Mouse (Mus musculus) neural tube, embryonic 11.5 days (tissue): ENCODE results near the gene Dnal1. TPM values are rescaled to one million over a fixed set of nuclear protein-coding genes. Genes with fewer than 3 reads are reported as not detected.

Experiments
- ATAC-seq: fragments of 200-750 bp; cut with Nextera tagmentation; 2 replicates; pipeline ENCODE4 v1.8.0; 2017; ENCODE audit warnings: moderate number of reproducible peaks, mild to moderate bottlenecking, moderate TSS enrichment, moderate library complexity; ENCODE audit not compliant: insufficient read depth, low FRiP score, low TSS enrichment
- DNase-seq: peaks from one replicate; pipeline ENCODE4 v3.0.0-alpha.2; 2015; ENCODE audit warnings: low spot score
- H3K27ac ChIP-seq: fragments of 300-500 bp; sonication (generic); 2 replicates; pipeline ENCODE4 v1.5.1; 2014; ENCODE audit warnings: low read depth, mild to moderate bottlenecking, low read length
- H3K27me3 ChIP-seq: fragments of 300-500 bp; sonication (generic); 2 replicates; pipeline ENCODE4 v1.6.1; 2014; ENCODE audit warnings: mild to moderate bottlenecking, low read length, mixed read lengths; ENCODE audit not compliant: control insufficient read depth, insufficient read depth
- H3K36me3 ChIP-seq: fragments of 300-500 bp; sonication (generic); 2 replicates; pipeline ENCODE4 v1.6.1; 2014; ENCODE audit warnings: mild to moderate bottlenecking, low read length, moderate library complexity, mixed read lengths; ENCODE audit not compliant: control insufficient read depth, insufficient read depth
- H3K4me1 ChIP-seq: fragments of 300-500 bp; sonication (generic); 2 replicates; pipeline ENCODE4 v1.6.1; 2014; ENCODE audit warnings: low read length, mixed read lengths; ENCODE audit not compliant: control insufficient read depth, insufficient read depth
- H3K4me2 ChIP-seq: fragments of 300-500 bp; sonication (generic); 2 replicates; pipeline ENCODE4 v1.6.1; 2014; ENCODE audit warnings: low read depth, mild to moderate bottlenecking, moderate library complexity
- H3K4me3 ChIP-seq: fragments of 300-500 bp; sonication (generic); 2 replicates; pipeline ENCODE4 v1.5.1; 2014; ENCODE audit warnings: low read depth, low read length
- H3K9ac ChIP-seq: fragments of 300-500 bp; sonication (generic); 2 replicates; pipeline ENCODE4 v1.6.1; 2014; ENCODE audit warnings: mild to moderate bottlenecking, low read length
- H3K9me3 ChIP-seq: fragments of 300-500 bp; sonication (generic); 2 replicates; pipeline ENCODE4 v1.6.1; 2016; ENCODE audit warnings: low read length; ENCODE audit not compliant: control insufficient read depth
- WGBS: fragments of 180-500 bp; shearing (Covaris S2); extraction: QIAGEN DNeasy Blood & Tissue Kit; methylation state at CpG from one replicate; pipeline ENCODE4 v1.1.7; 2014; 5-methylcytosine and 5-hydroxymethylcytosine counted together
- polyA plus RNA-seq: library from polyadenylated mRNA; unstranded; fragments of >200 nt; fragmentation: Nextera tagmentation; extraction: Ambion mirVana; gene quantifications from 2 replicates; pipeline ENCODE4 v1.2.1, GENCODE M21; 2014

Gene Dnal1
- polyA plus RNA-seq, 1 experiment from 2014 or later: 6.2 TPM

- DNase-seq: no peak
- no peak overlapping the region for H3K4me2 ChIP-seq
- H3K36me3 ChIP-seq: no peaks in the 10 kb centered on the region
- H3K4me3 ChIP-seq: no peak overlapping the region
- peaks cover 26% of the 10 kb centered on the region for H3K4me1 ChIP-seq
- ATAC-seq: no peak
- H3K9me3 ChIP-seq: no peaks in the 10 kb centered on the region
- H3K27me3 ChIP-seq: no peaks in the 10 kb centered on the region
- no peak overlapping the region for H3K27ac ChIP-seq
- no peak overlapping the region for H3K9ac ChIP-seq
- WGBS: 37% methylated on average over 6 of the region's 6 CpGs
Observed at GRCm38 (mm10) chr12:84195195-84195594, 81.0 kb downstream of the Dnal1 start.

Other genes with a start within 250 kb of the Dnal1 start
- gene Numb, start 192.4 kb upstream of the Dnal1 start, polyA plus RNA-seq: 27.1 and 30.8 TPM in 2 replicates
- gene Riox1, start 163.8 kb upstream of the Dnal1 start, polyA plus RNA-seq: 17.8 and 18.9 TPM in 2 replicates
- gene Heatr4, start 129.5 kb upstream of the Dnal1 start, polyA plus RNA-seq: not detected in 2 replicates
- gene Acot2, start 126.5 kb upstream of the Dnal1 start, polyA plus RNA-seq: 12.6 and 14.9 TPM in 2 replicates
- 62.4 and 74.8 TPM in 2 replicates for gene Acot1, start 104.9 kb upstream of the Dnal1 start, polyA plus RNA-seq
- gene Acot4, start 76.0 kb upstream of the Dnal1 start, polyA plus RNA-seq: 0.13 and 0.14 TPM in 2 replicates
- not detected in 2 replicates for gene Gm49366, start 75.4 kb upstream of the Dnal1 start, polyA plus RNA-seq
- 0.12 and 0.20 TPM in 2 replicates for gene Acot3, start 62.2 kb upstream of the Dnal1 start, polyA plus RNA-seq
- not detected in 2 replicates for gene Acot5, start 45.0 kb upstream of the Dnal1 start, polyA plus RNA-seq
- gene Acot6, start 13.7 kb upstream of the Dnal1 start, polyA plus RNA-seq: 0.82 and 1.3 TPM in 2 replicates
- gene Pnma1, start 34.1 kb downstream of the Dnal1 start, polyA plus RNA-seq: 1.6 and 2.5 TPM in 2 replicates
- gene Elmsan1, start 104.5 kb downstream of the Dnal1 start, polyA plus RNA-seq: 4.4 and 5.9 TPM in 2 replicates
- 15.5 and 16.4 TPM in 2 replicates for gene Ptgr2, start 170.9 kb downstream of the Dnal1 start, polyA plus RNA-seq
- 119 and 125 TPM in 2 replicates for gene Zfp410, start 202.5 kb downstream of the Dnal1 start, polyA plus RNA-seq
- 43.0 and 44.5 TPM in 2 replicates for gene Coq6, start 247.3 kb downstream of the Dnal1 start, polyA plus RNA-seq
- 7.5 and 9.7 TPM in 2 replicates for gene Fam161b, start 247.5 kb downstream of the Dnal1 start, polyA plus RNA-seq